Mouse (Mus musculus) neural tube, embryonic 14.5 days (tissue): ENCODE data around the gene Shcbp1l. TPM values are rescaled to one million over a fixed set of nuclear protein-coding genes. Genes with fewer than 3 reads are reported as not detected.

Experiments used
- ATAC-seq: fragments of 200-750 bp; cut with Nextera tagmentation; 2 replicates; pipeline ENCODE4 v1.8.0; 2017; ENCODE audit warnings: low read depth, mild to moderate bottlenecking, moderate TSS enrichment, moderate library complexity
- H3K27ac ChIP-seq: fragments of 300-500 bp; sonication (generic); 2 replicates; pipeline ENCODE4 v1.5.1; 2014; ENCODE audit warnings: low read depth, mild to moderate bottlenecking, control low read depth, low read length, moderate library complexity, mixed read lengths
- H3K27me3 ChIP-seq: fragments of 300-500 bp; sonication (generic); 2 replicates; pipeline ENCODE4 v1.6.1; 2014; ENCODE audit warnings: low read length; ENCODE audit not compliant: control insufficient read depth, insufficient read depth
- H3K36me3 ChIP-seq: fragments of 300-500 bp; sonication (generic); 2 replicates; pipeline ENCODE4 v1.6.1; 2014; ENCODE audit warnings: low read length, mixed read lengths; ENCODE audit not compliant: control insufficient read depth, insufficient read depth
- H3K4me1 ChIP-seq: fragments of 300-500 bp; sonication (generic); 2 replicates; pipeline ENCODE4 v1.6.1; 2014; ENCODE audit warnings: low read length; ENCODE audit not compliant: control insufficient read depth, insufficient read depth
- H3K4me2 ChIP-seq: fragments of 300-500 bp; sonication (generic); 2 replicates; pipeline ENCODE4 v1.6.1; 2014; ENCODE audit warnings: mild to moderate bottlenecking, low read depth, low read length, control low read depth
- H3K4me3 ChIP-seq: fragments of 300-500 bp; sonication (generic); 2 replicates; pipeline ENCODE4 v1.5.1; 2014; ENCODE audit warnings: low read depth, low read length, control low read depth, mixed read lengths
- H3K9ac ChIP-seq: fragments of 300-500 bp; sonication (generic); replicated peaks from 2 replicates; pipeline ENCODE4 v1.6.1; 2014; ENCODE audit warnings: low read depth, mild to moderate bottlenecking, control low read depth, low read length, mixed read lengths
- H3K9me3 ChIP-seq: fragments of 300-500 bp; sonication (generic); 2 replicates; pipeline ENCODE4 v1.6.1; 2016; ENCODE audit warnings: low read length; ENCODE audit not compliant: control insufficient read depth
- WGBS: fragments of 180-500 bp; shearing (Covaris S2); extraction: QIAGEN DNeasy Blood & Tissue Kit; methylation state at CpG from one replicate; pipeline ENCODE4 v1.1.7; 2014; 5-methylcytosine and 5-hydroxymethylcytosine counted together
- polyA plus RNA-seq: library from polyadenylated mRNA; unstranded; fragments of >200 nt; fragmentation: Nextera tagmentation; extraction: Ambion mirVana; gene quantifications from 2 replicates; pipeline ENCODE4 v1.2.1, GENCODE M21; 2014

The Shcbp1l gene
- polyA plus RNA-seq, 1 experiment from 2014 or later = 1.1 TPM

DNA sequence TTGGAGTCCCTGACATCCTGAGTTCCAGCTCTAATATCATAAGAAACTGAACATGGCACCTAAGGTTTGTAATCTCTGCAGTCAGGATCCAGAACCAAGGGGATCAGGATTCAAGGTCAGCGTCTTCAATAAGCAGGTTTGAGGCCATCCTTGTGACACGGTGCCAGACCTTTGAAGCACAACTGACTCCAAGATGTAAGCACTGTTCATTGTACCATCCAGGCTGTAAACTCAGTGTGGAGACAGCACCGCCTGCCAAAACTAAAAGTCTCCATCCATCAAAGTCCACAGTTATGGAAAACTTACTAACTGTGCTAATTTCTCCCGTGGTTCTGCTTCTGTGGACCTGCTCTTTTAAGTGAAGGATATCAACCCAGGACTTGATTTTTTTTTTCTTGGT, 65.0 kb downstream of the Shcbp1l start:
- 90% methylated on average over 4 of the region's 4 CpGs for WGBS
- H3K27me3 ChIP-seq = no peaks in the 10 kb centered on the region
- H3K27ac ChIP-seq = no peak overlapping the region
- no peak overlapping the region for H3K4me3 ChIP-seq
- H3K9ac ChIP-seq = no peak overlapping the region
- H3K4me1 ChIP-seq = peaks cover 11% of the 10 kb centered on the region
- ATAC-seq = no peak
- H3K9me3 ChIP-seq = no peaks in the 10 kb centered on the region
- H3K4me2 ChIP-seq = no peak overlapping the region
- no peaks in the 10 kb centered on the region for H3K36me3 ChIP-seq

DNA sequence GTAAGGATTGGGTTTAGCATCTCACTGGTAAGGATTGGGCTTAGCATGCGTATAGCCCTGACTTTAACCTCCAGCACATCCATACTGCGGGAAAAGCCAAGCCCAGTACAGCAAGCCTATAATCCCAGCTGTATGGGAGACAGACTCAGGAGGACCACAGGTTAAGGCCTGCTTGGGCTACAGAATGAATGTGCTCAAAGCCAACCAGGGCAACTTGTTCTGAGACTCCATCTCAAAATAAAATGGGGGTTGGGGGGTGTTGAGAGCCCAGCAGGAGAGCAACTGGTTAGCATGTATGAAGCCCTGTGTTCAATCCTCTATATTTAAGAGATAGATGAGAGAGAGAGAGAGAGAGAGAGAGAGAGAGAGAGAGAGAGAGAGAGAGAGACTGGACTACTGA, 66.4 kb downstream of the Shcbp1l start:
- 88% methylated on average over 2 of the region's 2 CpGs for WGBS
- Histone ChIP-seq H3K9ac (no peak overlapping the region), H3K4me2 (no peak overlapping the region), H3K27ac (no peak overlapping the region), H3K4me1 (no peaks in the 10 kb centered on the region; the same call in 1 of the 2 replicates), H3K27me3 (no peaks in the 10 kb centered on the region), H3K9me3 (no peaks in the 10 kb centered on the region), H3K4me3 (no peak overlapping the region), H3K36me3 (no peaks in the 10 kb centered on the region)
- ATAC-seq = no peak

DNA sequence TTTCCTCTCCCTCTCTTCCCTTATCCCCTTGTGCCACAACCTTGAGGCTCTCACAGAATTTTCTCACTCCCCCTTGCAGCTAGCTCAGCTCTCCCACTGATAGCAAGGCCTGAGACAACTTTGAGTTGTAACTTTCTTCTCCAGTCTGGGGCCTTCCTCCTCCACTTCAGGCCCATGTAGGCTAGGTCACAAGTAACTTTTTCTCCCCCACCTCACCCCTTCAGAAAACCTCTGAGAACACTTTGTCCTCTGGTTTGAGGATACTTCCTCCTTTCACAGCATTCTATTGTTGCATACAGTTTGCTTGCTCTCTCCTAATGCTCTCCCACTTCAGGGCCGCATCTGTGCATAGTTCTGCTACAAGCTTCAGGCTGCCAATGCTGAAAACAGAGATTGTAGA, 66.9 kb downstream of the Shcbp1l start:
- H3K4me1 ChIP-seq = no peaks in the 10 kb centered on the region
- no peaks in the 10 kb centered on the region for H3K36me3 ChIP-seq
- H3K4me3 ChIP-seq = no peak overlapping the region
- 94% methylated on average over 1 of the region's 1 CpGs for WGBS
- H3K27me3 ChIP-seq = no peaks in the 10 kb centered on the region
- H3K9me3 ChIP-seq = no peaks in the 10 kb centered on the region
- no peak overlapping the region for H3K4me2 ChIP-seq
- no peak overlapping the region for H3K27ac ChIP-seq
- ATAC-seq = no peak
- no peak overlapping the region for H3K9ac ChIP-seq

DNA sequence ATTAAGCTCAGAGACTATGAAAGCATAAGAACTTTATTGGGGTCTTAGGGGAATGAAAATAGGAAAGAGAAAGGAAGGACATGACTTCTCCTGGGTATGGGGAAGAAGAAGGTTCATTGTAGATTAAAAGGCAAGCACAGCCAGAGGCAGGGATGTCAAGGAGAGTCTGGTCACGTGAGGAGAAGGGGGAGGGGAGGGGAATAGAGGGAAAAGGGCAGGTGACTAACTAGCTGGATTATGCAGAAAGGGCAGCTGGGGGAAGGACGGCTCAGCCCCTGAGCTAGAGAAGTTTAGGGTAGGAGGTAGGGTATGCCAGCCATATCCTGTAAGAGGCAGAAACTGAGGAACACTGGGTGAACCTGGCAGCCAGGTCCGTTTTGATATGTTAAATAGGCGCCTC, 68.4 kb downstream of the Shcbp1l start:
- Histone ChIP-seq H3K4me3 (no peak overlapping the region), H3K27ac (no peak overlapping the region), H3K9ac (no peak overlapping the region), H3K4me1 (no peaks in the 10 kb centered on the region), H3K36me3 (no peaks in the 10 kb centered on the region), H3K9me3 (no peaks in the 10 kb centered on the region), H3K4me2 (no peak overlapping the region), H3K27me3 (no peaks in the 10 kb centered on the region)
- no peak for ATAC-seq
- WGBS = 33% methylated on average over 4 of the region's 4 CpGs

DNA sequence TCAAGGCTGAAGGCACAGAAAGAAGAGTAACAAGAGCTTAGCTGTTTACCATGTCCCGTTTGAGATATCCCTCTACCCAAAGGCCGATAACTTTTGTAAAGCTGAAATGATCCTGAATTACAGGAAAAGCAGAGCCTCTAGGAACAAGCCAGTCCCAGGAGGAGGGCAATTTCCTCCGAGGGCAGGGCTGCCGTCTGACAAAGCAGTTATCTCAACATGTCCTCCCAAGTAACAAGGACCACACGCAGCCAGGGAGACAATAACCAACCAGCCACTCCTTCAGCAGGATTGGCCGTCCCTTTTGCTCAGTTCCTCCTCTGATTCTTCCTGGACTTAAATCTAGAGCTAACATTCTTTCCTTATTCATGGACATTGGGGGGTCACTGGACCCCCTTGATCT, 69.0 kb downstream of the Shcbp1l start:
- H3K4me3 ChIP-seq = no peak overlapping the region
- H3K4me1 ChIP-seq = no peaks in the 10 kb centered on the region
- H3K9ac ChIP-seq = no peak overlapping the region
- H3K36me3 ChIP-seq = no peaks in the 10 kb centered on the region
- H3K27me3 ChIP-seq = no peaks in the 10 kb centered on the region
- no peak for ATAC-seq
- no peak overlapping the region for H3K4me2 ChIP-seq
- WGBS = 22% methylated on average over 6 of the region's 6 CpGs
- no peak overlapping the region for H3K27ac ChIP-seq
- no peaks in the 10 kb centered on the region for H3K9me3 ChIP-seq

DNA sequence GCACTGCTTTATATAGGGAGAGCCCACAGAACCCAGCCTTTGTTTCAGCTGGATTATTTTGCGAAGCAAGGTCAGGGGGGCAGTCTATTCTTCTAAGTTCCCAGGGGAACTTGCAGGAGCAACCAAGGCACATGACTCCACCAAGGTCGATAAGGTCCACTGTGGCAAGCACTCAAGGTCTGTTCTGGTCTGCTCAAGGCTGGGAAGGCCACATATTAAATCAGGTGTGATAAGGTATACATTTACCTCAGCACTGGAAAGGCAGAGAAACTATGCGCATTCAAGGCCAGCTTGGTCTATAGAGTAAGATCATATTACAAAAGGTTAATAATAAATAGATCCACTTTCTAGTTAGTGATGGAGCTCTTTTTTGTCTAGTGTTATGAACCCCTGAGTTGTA, 71.1 kb downstream of the Shcbp1l start:
- Histone ChIP-seq H3K4me3 (no peak overlapping the region), H3K4me2 (no peak overlapping the region), H3K27ac (no peak overlapping the region), H3K9ac (no peak overlapping the region), H3K4me1 (no peaks in the 10 kb centered on the region), H3K9me3 (no peaks in the 10 kb centered on the region), H3K27me3 (no peaks in the 10 kb centered on the region), H3K36me3 (no peaks in the 10 kb centered on the region)
- WGBS = 74% methylated on average over 3 of the region's 3 CpGs
- no peak for ATAC-seq

DNA sequence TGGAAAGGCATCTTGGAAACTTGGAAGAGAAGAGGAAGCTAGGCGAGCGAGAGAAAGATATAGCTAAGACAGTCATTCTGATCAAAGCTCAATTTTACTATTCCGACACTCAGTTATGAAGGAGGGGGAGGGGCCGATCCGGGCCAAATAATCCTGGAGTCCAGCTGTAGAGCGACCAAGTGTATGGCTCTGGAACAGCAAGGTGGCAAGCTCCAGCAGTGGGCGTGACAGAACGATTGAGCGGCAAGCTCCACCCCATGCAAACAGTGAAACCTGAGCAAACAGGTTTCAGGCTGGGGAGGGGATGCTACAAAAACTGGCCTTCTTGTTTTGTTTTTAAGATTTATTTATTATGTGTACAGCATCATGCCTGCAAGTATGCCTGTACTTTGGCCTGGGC, 75.1 kb downstream of the Shcbp1l start:
- Histone ChIP-seq H3K9ac (no peak overlapping the region), H3K27me3 (no peaks in the 10 kb centered on the region), H3K27ac (no peak overlapping the region), H3K9me3 (no peaks in the 10 kb centered on the region), H3K36me3 (no peaks in the 10 kb centered on the region), H3K4me1 (no peaks in the 10 kb centered on the region), H3K4me3 (no peak overlapping the region), H3K4me2 (no peak overlapping the region)
- WGBS = 89% methylated on average over 9 of the region's 9 CpGs
- no peak for ATAC-seq

DNA sequence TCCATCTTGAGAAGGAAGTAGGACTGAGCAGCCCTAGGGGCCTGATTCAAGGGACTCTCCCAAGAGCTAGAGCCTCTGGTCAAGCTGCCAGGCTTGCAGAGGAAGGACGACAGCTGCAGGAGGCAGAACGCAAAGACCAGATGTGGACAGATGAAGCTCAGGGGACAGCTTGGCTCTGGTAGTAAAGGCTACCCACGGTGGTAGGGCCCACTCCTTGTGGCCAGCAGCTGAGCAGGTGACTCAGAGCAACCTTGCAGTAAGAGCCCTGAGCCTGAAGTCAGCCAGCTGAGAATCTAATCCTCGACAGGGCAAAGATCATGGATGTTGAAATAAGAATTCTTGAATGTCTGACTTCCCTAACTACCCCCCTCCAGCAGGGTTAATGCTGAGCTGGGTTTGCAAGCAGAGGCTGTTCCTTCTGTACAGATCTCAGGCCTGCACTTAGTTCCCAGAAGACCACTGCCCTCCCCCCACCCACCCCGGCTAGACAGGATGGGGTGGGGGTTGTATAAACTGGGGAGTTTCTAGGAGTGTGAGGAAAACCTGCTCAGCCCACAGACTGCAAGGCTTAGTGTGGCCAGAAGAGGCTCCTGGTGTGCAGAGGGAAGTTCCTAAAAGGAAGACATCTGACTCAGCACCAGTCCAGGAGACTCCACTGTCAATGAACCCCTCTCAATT, 76.8 kb downstream of the Shcbp1l start:
- H3K4me1 ChIP-seq = no peaks in the 10 kb centered on the region
- H3K27ac ChIP-seq = no peak overlapping the region
- no peak overlapping the region for H3K9ac ChIP-seq
- no peaks in the 10 kb centered on the region for H3K9me3 ChIP-seq
- ATAC-seq = no peak
- no peak overlapping the region for H3K4me2 ChIP-seq
- no peaks in the 10 kb centered on the region for H3K36me3 ChIP-seq
- H3K4me3 ChIP-seq = no peak overlapping the region
- H3K27me3 ChIP-seq = no peaks in the 10 kb centered on the region
- WGBS = 71% methylated on average over 5 of the region's 5 CpGs
